Mouse (Mus musculus) ES-CJ7 (cell line): ENCODE results near the gene D630045J12Rik.
A peak's percentile ranks its signal among the peaks of the same experiment; 100 is the strongest.

Experiments used
- DNase-seq: peaks from one replicate; pipeline ENCODE4 v3.0.0; 2011; ENCODE audit warnings: low read depth, low spot score

D630045J12Rik gene

DNA sequence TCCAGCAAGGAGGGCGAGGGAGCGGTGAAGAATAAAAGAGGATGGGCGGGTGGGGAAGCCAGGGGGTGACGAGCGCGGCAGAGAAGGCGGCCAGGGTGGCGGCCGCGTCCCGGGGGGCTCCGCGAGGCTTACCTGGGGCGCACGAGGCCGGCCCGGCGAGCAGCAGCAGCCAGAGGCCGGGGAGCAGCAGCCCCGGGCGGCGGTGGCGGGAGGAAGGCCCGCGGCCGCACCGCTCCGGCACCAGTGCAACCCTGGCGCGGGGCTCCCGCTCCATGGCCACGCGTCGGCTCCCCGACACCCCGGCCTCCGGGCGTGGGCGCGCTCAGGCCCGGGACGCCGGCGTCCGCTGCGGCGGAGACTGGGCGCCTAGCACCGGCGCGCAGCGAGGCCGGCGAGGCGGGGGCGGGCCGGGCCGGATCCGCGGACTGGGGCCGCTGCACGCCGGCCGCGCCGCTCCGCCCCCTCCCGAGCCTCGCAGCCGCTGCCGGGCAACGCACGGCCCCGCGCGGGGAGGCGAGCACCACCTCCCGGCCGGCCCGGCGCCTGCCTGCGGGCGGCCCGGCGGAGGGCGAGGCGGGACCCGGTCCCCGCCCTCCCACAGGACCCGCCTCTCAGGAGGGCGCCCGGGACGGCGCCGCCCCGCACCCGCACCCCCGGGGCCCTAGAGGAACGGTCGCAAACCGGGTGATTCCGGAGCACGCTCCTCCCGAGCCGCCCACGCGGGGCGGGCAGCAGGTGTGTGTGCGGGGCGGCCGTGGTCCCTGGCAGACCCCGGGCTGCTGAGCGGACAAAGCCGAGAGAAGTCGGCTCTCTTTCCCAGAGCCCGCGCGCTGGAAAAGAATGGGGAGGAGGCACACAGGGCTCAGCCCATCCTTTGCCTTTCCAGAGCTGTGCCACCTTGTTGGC, at the start of gene D630045J12Rik:
TSS of gene D630045J12Rik (minus strand) at position 274 of the 906 bp plus-strand sequence.
- peak; percentile 37 for DNase-seq

DNA sequence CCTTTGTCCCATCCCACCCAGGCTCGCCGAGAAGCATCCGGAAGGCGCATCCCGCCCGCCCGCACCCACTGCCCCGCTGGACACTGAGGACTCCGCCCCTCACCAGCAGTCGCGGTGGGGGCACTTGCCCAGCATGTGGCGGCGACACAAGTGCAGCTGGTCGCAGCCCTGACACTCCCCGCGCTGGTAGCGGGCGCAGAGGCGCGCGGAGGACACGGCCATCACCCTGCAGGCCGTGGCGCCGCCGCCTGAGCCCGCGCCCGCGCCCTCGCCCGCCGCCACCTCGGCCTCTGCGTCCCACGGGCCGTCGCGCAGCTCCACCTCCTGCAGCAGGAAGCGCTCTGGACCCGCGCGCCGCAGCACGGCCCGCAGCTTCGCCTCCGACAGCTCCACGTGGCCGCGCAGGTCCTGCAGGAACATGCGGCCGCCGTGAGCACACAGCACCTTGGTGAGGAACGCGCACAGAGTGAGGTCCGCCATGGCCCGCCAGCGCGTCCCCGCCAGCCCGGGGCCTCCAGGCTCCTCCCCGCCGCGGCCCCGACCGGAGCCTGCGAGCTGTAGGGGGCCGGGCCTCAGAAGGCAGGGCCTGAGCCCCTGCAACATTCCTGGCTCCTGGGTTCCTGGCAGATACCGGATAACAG, 45.1 kb upstream of the D630045J12Rik start, which contains the start of gene Zc3hav1l:
TSS of gene Zc3hav1l (minus strand) at position 499 of the 641 bp plus-strand sequence.
- DNase-seq: peak; percentile 81

DNA sequence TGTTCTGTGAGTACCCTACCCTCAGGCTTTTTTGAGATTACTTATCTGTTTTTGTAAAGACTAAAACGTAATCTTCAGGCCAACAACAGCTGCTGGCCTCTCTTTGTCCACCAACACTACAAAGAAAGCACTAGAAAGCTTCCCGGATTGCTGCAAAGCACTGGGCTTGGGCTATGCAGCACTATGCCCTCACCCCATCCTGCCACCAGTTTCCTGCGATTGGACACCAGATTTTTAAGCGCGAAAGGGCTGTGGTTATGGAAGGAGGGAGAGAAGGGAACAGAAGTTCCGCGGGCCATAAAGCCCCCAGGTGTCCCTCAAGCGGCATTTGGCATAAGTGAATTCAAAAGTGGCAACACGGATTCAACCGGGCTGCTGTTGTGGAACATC, 44.4 kb upstream of the D630045J12Rik start:
- DNase-seq: peak; percentile 32

DNA sequence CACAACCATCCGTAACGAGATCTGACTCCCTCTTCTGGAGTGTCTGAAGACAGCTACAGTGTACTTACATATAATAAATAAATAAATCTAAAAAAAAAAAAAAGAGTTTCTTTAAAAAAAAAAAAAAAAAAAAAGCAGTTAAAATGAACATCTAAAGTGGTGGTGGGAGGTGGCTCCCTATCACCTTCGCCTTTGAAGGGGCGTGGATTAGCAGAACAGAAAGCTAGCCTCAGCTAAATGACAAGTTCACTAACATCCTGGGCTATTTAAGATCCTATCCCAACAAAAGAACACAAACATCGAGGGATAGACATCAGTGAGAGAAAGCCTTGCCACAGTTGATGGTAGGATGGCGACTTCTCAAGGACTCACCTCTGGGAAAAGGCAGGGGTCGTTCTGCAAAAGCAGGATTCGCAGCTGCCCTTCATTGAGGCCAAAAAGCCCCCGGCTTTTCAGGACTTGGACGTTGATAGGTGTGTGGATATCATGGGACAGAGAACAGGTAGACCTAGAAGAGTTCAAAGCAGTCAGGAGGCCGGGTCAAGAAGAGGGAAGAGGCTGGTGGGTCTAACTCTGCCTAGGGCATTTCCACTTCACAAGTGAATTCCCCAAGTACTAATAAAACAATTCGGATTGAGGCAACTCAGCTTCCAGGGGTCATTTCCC, 43.9 kb upstream of the D630045J12Rik start:
- no peak for DNase-seq

DNA sequence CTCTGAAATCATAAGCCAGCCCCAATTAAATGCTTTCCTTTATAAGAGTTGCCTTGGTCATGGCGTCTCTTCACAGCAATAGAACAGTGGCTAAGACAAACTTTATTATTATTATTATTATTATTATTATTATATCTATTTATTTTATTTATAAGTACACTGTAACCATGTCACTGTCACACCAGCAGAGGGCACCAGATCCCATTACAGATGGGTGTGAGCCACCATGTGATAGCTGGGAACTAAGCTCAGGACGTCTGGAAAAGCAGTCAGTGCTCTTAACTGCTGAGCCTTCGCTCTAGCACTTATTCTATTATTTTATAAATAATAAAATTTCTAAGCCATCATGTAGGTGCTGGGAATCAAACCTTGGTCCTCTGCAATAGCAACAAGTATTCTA, 39.9 kb upstream of the D630045J12Rik start:
- no peak for DNase-seq

DNA sequence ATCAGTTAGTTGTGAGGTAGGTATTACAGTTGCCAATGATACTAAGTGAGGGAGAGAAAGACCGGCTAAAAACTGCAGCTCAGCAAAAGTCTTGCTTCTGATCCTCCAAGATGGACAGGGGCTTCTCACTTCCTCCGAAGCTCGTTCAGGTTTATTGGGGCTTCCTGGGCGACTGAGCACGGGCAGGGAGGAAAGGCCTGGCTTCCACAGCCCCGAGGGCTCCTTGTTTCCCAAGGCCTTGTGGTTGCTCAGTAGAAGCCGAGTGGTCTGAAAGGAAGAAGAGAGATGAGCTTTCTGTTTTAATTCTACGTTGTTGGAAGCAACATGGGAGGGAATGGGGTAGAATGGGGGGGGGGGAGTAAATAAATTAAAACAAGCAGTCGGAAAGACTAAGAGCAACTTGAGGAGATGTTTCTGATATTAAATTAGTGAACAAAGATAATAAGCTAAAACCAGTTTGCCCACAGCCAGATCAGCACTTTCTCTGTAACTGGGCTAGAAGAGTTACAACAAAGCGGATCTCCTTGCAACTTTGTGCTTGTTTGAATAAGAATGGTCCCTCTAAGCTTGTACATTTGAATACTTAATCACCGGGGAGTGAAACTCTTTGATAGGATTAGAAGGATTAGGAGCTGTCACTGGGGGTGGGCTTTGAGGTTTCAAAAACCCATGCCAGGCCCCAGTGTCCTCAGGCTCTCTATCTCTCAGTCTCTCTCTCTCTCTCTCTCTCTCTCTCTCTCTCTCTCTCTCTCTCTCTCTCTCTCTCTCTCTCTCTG, 39.2 kb upstream of the D630045J12Rik start:
- peak; percentile 86 for DNase-seq

GRCm38 (mm10) chr6:38284422-38284821, 30.6 kb upstream of the D630045J12Rik start:
- no peak for DNase-seq

- DNase-seq: no peak
These were observed 10.7 kb upstream of the D630045J12Rik start for GRCm38 (mm10) chr6:38264466-38264865.

DNA sequence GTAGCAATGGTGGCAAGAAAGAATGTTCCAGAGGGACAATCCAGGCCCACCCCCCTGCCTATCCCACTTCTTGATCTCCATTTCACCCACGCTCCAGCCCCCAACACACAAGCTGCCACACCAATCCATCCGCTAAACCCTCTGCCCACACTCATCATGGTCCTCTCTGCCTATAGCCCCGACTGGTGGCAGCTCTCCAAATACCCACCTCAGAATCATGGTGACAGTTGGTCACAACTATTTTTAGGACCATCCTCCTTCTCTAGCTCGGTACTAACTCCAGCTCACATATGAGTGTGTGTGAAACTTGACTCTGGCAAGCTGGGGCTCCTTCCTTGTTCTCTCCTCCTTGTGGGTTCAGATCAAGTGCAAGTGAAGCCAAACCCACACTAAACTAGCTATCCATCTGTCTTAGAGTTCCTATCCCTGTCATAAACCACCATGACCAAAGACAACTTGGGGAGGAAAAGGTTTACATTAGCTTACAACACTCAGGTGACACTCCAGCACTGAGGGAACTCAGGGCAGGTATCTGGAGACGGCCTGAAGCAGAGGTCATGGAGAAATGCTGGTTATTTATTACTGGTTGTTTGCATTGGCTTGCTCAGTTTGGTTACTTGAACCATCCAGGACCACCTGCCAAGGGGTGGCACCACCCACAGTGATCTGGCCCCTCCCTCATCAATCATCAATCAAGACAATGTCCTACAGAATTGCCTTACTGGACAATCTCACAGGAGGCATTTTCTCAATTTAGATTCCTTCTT, 9.8 kb upstream of the D630045J12Rik start:
- DNase-seq: no peak

DNA sequence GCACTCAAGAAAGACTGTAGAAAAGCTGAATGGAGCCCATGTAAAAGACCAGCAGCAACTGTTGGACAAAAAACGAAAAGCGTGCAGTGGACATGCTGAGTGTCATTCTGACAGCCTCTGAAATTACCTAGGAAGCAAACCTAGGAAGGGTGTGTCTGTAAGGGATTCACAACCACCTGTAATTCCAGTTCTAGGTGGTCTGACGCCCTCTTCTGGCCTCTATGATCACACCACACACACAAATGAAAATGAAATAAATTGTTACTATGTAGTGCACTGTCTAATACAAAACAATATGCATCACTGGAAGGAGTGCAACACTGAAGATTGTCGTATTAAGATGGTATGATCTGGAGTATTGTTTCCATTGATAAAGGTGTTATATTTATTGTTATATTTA, 8.1 kb upstream of the D630045J12Rik start:
- no peak for DNase-seq

GRCm38 (mm10) chr6:38257506-38257905, 3.7 kb upstream of the D630045J12Rik start:
- DNase-seq: no peak

- no peak for DNase-seq
These were observed 3.0 kb upstream of the D630045J12Rik start for GRCm38 (mm10) chr6:38256793-38257192.

GRCm38 (mm10) chr6:38255794-38256193, 2.0 kb upstream of the D630045J12Rik start:
- DNase-seq: no peak

- DNase-seq: no peak
These were observed 758 bp downstream of the D630045J12Rik start for GRCm38 (mm10) chr6:38252766-38253735.

- no peak for DNase-seq
These were observed 1.7 kb downstream of the D630045J12Rik start for GRCm38 (mm10) chr6:38252139-38252538.

- DNase-seq: no peak
These were observed 2.3 kb downstream of the D630045J12Rik start for GRCm38 (mm10) chr6:38251464-38251863.

DNA sequence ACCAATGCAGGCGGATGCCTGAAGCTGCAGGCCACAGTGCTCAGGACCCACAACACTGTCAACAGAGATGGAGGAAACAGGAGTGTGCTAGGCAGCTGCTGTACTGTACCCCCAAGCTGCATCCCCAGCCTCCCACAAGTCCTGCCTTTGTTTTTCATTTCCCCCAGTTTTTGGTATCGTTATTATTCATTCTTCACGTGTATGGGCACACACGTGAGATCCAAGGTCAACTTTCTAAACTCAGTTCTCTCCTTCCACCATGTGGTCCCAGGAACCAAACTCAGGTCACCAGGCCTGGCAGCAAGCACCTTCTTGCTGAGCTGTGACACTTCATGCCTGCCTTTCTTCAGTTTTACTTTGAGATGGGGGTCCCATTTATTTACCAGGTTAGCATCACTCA, 6.4 kb downstream of the D630045J12Rik start:
- DNase-seq: no peak

GRCm38 (mm10) chr6:38244806-38245205, 9.0 kb downstream of the D630045J12Rik start:
- DNase-seq: no peak

- no peak for DNase-seq
These were observed 9.6 kb downstream of the D630045J12Rik start for GRCm38 (mm10) chr6:38244167-38244566.
